Mouse (Mus musculus) thymus, adult 2 months (tissue): ENCODE measurements at regions not wholly inside any gene's neighbourhood (a gene's known extent, or its start where the extent isn't known, plus 50 kb on each side); places are given as distances from the start of the nearest gene placed in this dataset.

Source experiments
- CTCF ChIP-seq: fragments of 200-500 bp; IDR thresholded peaks from 2 replicates; pipeline ENCODE4 v1.5.1; 2012; ENCODE audit warnings: mild to moderate bottlenecking, control low read depth, low read length, moderate library complexity, borderline replicate concordance; ENCODE audit not compliant: control insufficient read depth, poor library complexity, insufficient read depth; ENCODE audit errors: extremely low read depth
- POLR2A ChIP-seq: fragments of 200-500 bp; IDR thresholded peaks from 2 replicates; pipeline ENCODE4 v1.6.1; 2012; ENCODE audit warnings: mild to moderate bottlenecking, low read length, control low read depth, moderate library complexity; ENCODE audit not compliant: control insufficient read depth, poor library complexity, insufficient read depth; ENCODE audit errors: extremely low read depth

DNA sequence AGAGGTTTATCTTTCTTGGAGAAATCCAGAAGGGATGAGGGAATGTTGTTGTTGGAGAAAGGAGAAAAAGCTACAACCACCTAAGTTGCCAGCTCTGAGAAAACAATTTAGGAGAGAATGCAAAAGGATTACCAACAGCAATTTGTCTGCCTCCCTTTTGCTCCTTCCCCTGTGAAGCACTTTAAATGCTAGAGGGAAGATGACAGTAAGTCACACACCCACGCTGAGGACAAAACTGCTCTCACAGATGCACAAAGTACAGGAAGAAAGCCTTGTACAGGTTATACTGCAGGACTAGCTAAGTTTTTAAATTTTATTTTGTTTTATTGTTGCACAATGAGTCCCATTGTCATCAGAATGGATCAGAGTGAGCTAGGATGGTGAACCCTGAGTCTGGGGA lies 83.7 kb upstream of the Spdl1 start:
- TF ChIP-seq CTCF: no peak
- no peak for TF ChIP-seq POLR2A
